Mouse (Mus musculus): ENCODE data around the gene Crybg1.

The Crybg1 gene

GRCm38 (mm10) chr10:44039185-44039584, 109.5 kb downstream of the Crybg1 start:
- no peak for TF ChIP-seq GATA4 (IDR thresholded peaks at IDR 0.05; ENCODE audit: insufficient replicate concordance, low read length)

GRCm38 (mm10) chr10:44037918-44038544, 110.6 kb downstream of the Crybg1 start:
- no peak for TF ChIP-seq GATA4 (IDR thresholded peaks at IDR 0.05; ENCODE audit: insufficient replicate concordance, low read length)

- no peak for TF ChIP-seq GATA4 (IDR thresholded peaks at IDR 0.05; ENCODE audit: insufficient replicate concordance, low read length)
These were observed 119.1 kb downstream of the Crybg1 start for GRCm38 (mm10) chr10:44029566-44029965.

- no peak for TF ChIP-seq GATA4 (IDR thresholded peaks at IDR 0.05; ENCODE audit: insufficient replicate concordance, low read length)
These were observed 121.4 kb downstream of the Crybg1 start for GRCm38 (mm10) chr10:44027226-44027625.

- no peak for TF ChIP-seq GATA4 (IDR thresholded peaks at IDR 0.05; ENCODE audit: insufficient replicate concordance, low read length)
These were observed 122.5 kb downstream of the Crybg1 start for GRCm38 (mm10) chr10:44026105-44026504.

- TF ChIP-seq GATA4 (IDR thresholded peaks at IDR 0.05; ENCODE audit: insufficient replicate concordance, low read length): no peak
These were observed 123.9 kb downstream of the Crybg1 start for GRCm38 (mm10) chr10:44024705-44025104.

GRCm38 (mm10) chr10:44020141-44020540, 128.5 kb downstream of the Crybg1 start:
- TF ChIP-seq GATA4 (IDR thresholded peaks at IDR 0.05; ENCODE audit: insufficient replicate concordance, low read length): no peak

GRCm38 (mm10) chr10:44018562-44018961, 130.1 kb downstream of the Crybg1 start:
- no peak for TF ChIP-seq GATA4 (IDR thresholded peaks at IDR 0.05; ENCODE audit: insufficient replicate concordance, low read length)

- TF ChIP-seq GATA4 (IDR thresholded peaks at IDR 0.05; ENCODE audit: insufficient replicate concordance, low read length): no peak
These were observed 133.0 kb downstream of the Crybg1 start for GRCm38 (mm10) chr10:44015631-44016030.

- TF ChIP-seq GATA4 (IDR thresholded peaks at IDR 0.05; ENCODE audit: insufficient replicate concordance, low read length): no peak
These were observed 134.8 kb downstream of the Crybg1 start for GRCm38 (mm10) chr10:44013885-44014284.

- TF ChIP-seq GATA4 (IDR thresholded peaks at IDR 0.05; ENCODE audit: insufficient replicate concordance, low read length): no peak
These were observed 137.2 kb downstream of the Crybg1 start for GRCm38 (mm10) chr10:44011408-44011807.

- TF ChIP-seq GATA4 (IDR thresholded peaks at IDR 0.05; ENCODE audit: insufficient replicate concordance, low read length): no peak
These were observed 139.8 kb downstream of the Crybg1 start for GRCm38 (mm10) chr10:44008808-44009207.

- TF ChIP-seq GATA4 (IDR thresholded peaks at IDR 0.05; ENCODE audit: insufficient replicate concordance, low read length): no peak
These were observed 141.8 kb downstream of the Crybg1 start for GRCm38 (mm10) chr10:44006815-44007214.

- TF ChIP-seq GATA4 (IDR thresholded peaks at IDR 0.05; ENCODE audit: insufficient replicate concordance, low read length): no peak
These were observed 142.7 kb downstream of the Crybg1 start for GRCm38 (mm10) chr10:44005677-44006641.

GRCm38 (mm10) chr10:44004221-44004751, 144.4 kb downstream of the Crybg1 start:
- no peak for TF ChIP-seq GATA4 (IDR thresholded peaks at IDR 0.05; ENCODE audit: insufficient replicate concordance, low read length)
